Mouse (Mus musculus): ENCODE data around the gene Atp2a2.
"Not testable (repeated sequence)": the region's sequence is repeated elsewhere in the genome, so short reads cannot be mapped to it uniquely, and the experiment has no call there.

The Atp2a2 gene

GRCm38 (mm10) chr5:122493035-122493434 is 9.0 kb downstream of the Atp2a2 start:
- no peak for DNase-seq

- DNase-seq = no peak
Measured at GRCm38 (mm10) chr5:122491385-122491784, 10.6 kb downstream of the Atp2a2 start.

GRCm38 (mm10) chr5:122490148-122490547 is 11.9 kb downstream of the Atp2a2 start:
- no peak for DNase-seq

- DNase-seq = peak in 1 of 2 experiments; percentile 64
Measured at GRCm38 (mm10) chr5:122487825-122488224, 14.2 kb downstream of the Atp2a2 start.

GRCm38 (mm10) chr5:122486243-122486642 is 15.8 kb downstream of the Atp2a2 start:
- not testable (repeated sequence) for DNase-seq

GRCm38 (mm10) chr5:122482733-122483391 is 19.2 kb downstream of the Atp2a2 start:
- no peak for DNase-seq

- peak in 1 of 2 experiments; percentile 68 for DNase-seq
Measured at GRCm38 (mm10) chr5:122481844-122482243, 20.2 kb downstream of the Atp2a2 start.

- no peak for DNase-seq
Measured at GRCm38 (mm10) chr5:122479131-122479530, 22.9 kb downstream of the Atp2a2 start.

GRCm38 (mm10) chr5:122477492-122477891 is 24.5 kb downstream of the Atp2a2 start:
- no peak for DNase-seq

GRCm38 (mm10) chr5:122476078-122476477 is 25.9 kb downstream of the Atp2a2 start:
- DNase-seq = no peak

GRCm38 (mm10) chr5:122474643-122475363 is 27.2 kb downstream of the Atp2a2 start:
- DNase-seq = no peak

- no peak for DNase-seq
Measured at GRCm38 (mm10) chr5:122471658-122472057, 30.4 kb downstream of the Atp2a2 start.

- no peak for DNase-seq
Measured at GRCm38 (mm10) chr5:122461431-122461830, 40.6 kb downstream of the Atp2a2 start.

- DNase-seq = no peak
Measured at GRCm38 (mm10) chr5:122460656-122461055, 41.4 kb downstream of the Atp2a2 start.

- DNase-seq = no peak
Measured at GRCm38 (mm10) chr5:122459335-122459734, 42.7 kb downstream of the Atp2a2 start.

GRCm38 (mm10) chr5:122458066-122458465 is 44.0 kb downstream of the Atp2a2 start:
- DNase-seq = no peak

GRCm38 (mm10) chr5:122457054-122457453 is 45.0 kb downstream of the Atp2a2 start:
- DNase-seq = not testable (repeated sequence)

- no peak for DNase-seq
Measured at GRCm38 (mm10) chr5:122455584-122455983, 46.4 kb downstream of the Atp2a2 start.

- no peak for DNase-seq
Measured at GRCm38 (mm10) chr5:122454883-122455282, 47.1 kb downstream of the Atp2a2 start.

- DNase-seq = no peak
Measured at GRCm38 (mm10) chr5:122454442-122454841, 47.6 kb downstream of the Atp2a2 start.

GRCm38 (mm10) chr5:122453188-122453587 is 48.8 kb downstream of the Atp2a2 start:
- DNase-seq = peak; percentile 28 to 53

GRCm38 (mm10) chr5:122452194-122452593 is 49.8 kb downstream of the Atp2a2 start:
- no peak for DNase-seq

- no peak for DNase-seq
Measured at GRCm38 (mm10) chr5:122451324-122451723, 50.7 kb downstream of the Atp2a2 start.

GRCm38 (mm10) chr5:122450913-122451317 is 51.1 kb downstream of the Atp2a2 start:
- DNase-seq = no peak

Data from kidney, adult 8-10 months (tissue).